Mouse (Mus musculus): ENCODE data around the gene Pla2g2e.
A peak's percentile ranks its signal among the peaks of the same experiment; 100 is the strongest.
"Not testable (repeated sequence)": the region's sequence is repeated elsewhere in the genome, so short reads cannot be mapped to it uniquely, and the experiment has no call there.

Gene Pla2g2e

GRCm38 (mm10) chr4:138882179-138882578 lies 4.4 kb downstream of the Pla2g2e start:
- DNase-seq (ENCODE audit: low read depth, low spot score): no peak

DNA sequence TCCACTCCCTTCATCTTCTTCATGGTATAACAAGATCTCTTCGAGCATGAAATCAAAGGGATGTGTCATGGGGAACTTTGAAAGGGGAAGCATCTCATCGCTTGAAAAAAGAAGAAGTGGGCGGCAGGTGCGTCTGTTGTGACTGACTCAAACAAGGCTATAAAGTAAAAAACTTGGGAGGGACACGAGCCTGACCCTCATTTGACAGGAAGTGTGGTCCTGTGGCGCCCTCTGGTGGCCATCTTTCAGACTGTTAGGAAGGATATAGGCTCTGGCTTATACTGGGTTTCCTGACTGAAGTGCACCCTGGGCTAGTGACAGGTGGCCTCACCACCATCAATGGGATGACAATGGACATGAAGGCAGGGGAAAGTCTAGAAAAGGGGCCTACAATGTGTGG lies 6.5 kb downstream of the Pla2g2e start:
- DNase-seq (ENCODE audit: low read depth, low spot score): peak; percentile 74

GRCm38 (mm10) chr4:138889165-138889564 lies 11.4 kb downstream of the Pla2g2e start:
- DNase-seq (ENCODE audit: low read depth, low spot score): no peak

- DNase-seq (ENCODE audit: low read depth, low spot score): no peak
Observed at GRCm38 (mm10) chr4:138889635-138890034, 11.9 kb downstream of the Pla2g2e start.

DNA sequence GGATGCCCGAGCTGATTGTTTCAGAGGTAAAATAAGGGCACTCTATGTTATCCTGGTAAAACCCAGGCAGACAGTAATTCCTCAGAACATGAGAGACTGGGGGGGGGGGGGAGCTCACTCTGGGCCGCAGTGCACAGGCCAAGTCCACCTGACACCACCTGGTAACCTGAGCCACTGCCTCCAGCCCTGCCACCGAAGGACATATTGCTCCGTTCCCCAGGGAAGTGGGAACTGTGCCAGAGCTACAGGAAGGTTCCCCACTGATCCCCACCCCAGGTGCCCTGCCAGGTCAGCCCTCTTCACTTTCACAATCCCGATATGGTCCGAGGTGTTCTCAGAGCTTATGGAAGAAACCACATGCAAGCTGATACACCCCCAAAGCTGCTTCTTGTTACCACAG lies 14.9 kb downstream of the Pla2g2e start:
- DNase-seq (ENCODE audit: low read depth, low spot score): no peak

DNA sequence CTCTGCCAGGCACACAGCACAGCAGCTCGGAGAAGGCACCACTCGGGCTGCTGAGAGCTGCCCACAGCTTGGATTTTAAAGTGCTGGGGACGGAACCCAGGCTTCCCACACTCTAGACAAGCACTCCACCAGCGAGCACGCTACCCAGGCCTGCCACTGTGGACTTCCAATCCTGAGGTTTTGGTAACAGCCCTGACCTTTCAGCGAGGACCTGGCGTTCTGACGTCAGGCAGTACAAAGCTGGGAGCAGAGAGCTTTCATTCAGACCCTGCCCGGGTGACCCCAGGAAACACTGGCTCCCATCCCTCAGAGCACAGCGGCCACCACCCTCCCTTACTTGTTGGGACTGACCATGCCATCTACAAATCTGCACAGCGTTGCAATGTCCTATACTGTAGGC lies 16.0 kb downstream of the Pla2g2e start:
- not testable (repeated sequence) for DNase-seq (ENCODE audit: low read depth, low spot score)

- DNase-seq (ENCODE audit: low read depth, low spot score): no peak
Observed at GRCm38 (mm10) chr4:138899361-138899760, 21.6 kb downstream of the Pla2g2e start.

DNA sequence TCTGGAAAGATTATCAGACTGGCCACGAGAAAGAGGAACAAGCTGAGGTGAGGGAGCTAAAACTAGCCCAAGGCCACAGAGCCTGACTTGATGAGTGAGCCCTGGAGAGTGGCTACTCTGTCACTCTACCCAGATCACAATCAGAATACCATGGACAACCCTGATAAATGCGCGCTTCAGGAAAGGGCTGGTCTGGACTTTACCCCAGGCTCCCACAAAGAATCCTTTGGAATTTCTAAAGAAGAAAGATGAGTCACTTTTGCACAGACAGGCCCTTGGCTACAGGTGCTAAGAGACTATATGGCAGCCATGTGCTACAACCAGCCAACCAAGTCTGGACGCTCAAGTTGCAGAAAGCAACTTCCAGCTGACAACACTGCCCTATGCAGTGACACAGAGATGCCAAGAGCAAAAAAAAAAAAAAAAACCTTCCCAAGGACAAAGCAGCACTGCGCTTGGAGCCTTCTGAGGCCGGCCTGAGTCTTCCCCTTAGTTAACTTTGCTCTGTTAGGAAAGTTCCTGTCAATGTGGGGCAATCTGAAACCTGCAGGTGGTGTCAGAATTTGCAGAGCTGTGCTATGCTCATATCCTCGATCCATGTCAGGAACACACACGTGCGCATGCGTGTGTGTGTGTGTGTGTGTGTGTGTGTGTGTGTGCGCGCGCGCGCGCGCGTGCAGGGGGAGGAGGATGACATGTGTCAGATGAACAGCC lies 28.0 kb downstream of the Pla2g2e start:
- no peak for DNase-seq (ENCODE audit: low read depth, low spot score)

DNA sequence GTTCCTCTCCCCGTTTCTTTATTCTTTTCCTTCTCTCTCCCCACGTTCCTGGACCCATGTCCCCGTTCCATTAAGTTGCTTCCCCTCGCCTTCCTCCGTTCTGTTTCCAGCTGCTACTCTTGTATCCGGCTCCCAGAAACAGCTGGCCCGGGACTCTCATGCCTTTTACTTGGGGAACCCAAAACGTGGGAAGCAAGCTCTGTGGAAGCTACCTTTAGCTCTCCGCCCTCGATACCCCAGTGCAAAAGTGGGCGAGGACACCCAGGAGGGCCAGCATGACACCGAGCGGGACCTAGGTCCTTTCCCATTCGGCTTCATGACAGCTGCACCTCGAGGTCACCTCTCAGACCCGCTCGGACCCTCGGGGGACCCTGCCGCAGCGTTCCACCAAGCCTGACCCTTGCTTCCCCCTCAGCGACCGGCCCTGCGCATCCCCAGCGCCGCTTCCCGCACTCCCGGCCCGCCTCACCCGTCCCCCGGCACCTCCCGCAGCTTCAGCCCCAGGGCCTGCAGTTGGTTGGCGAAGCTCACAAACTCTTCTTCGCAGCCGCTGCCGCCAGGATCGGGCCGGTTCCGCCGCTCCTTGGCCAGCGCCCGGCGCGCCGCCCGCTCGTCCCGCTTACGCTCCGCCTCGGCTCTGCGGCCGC lies 35.5 kb downstream of the Pla2g2e start:
- DNase-seq (ENCODE audit: low read depth, low spot score): no peak

- peak; percentile 95 for DNase-seq (ENCODE audit: low read depth, low spot score)
Observed at GRCm38 (mm10) chr4:138913797-138914196, 36.1 kb downstream of the Pla2g2e start, which contains the start of gene Otud3. Gene Otud3 (minus strand): TSS chr4:138913945.

DNA sequence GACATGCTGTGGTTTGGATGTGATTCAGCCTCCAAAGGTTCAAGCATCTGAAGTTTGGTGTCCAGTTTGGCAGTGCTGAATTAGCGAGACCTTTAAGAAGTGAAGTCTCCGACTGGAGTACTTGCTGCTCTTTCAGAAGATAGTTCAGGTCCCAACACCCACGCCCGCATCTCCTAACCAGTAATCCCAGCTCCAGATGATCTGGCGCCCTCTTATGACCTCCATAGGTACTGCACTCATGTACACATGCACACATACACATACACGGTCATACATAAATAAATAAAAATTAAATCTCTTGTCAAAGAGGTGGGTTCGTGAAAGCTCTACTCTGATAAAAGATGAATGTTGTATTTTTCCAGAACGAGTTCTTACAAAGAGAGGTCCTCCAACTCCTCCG lies 39.5 kb downstream of the Pla2g2e start:
- no peak for DNase-seq (ENCODE audit: low read depth, low spot score)

GRCm38 (mm10) chr4:138921254-138922130 lies 43.8 kb downstream of the Pla2g2e start:
- no peak for DNase-seq (ENCODE audit: low read depth, low spot score)

DNA sequence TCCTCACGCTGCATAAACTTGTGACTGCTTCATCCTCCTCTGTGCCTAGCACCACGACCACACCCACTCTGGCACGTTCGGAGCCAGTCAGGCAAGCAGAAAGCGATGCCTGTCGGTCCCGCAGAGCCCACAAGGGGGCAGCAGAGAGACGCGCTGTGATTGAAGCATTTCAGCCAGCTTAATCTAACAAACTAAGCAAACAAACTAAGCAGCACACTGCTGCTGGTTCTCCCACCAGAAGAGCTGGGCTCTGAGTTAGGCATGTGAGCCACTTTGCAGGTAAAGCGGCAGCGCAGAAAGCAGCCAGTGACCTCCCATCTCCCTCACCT lies 44.4 kb downstream of the Pla2g2e start:
- peak; percentile 83 for DNase-seq (ENCODE audit: low read depth, low spot score)

DNA sequence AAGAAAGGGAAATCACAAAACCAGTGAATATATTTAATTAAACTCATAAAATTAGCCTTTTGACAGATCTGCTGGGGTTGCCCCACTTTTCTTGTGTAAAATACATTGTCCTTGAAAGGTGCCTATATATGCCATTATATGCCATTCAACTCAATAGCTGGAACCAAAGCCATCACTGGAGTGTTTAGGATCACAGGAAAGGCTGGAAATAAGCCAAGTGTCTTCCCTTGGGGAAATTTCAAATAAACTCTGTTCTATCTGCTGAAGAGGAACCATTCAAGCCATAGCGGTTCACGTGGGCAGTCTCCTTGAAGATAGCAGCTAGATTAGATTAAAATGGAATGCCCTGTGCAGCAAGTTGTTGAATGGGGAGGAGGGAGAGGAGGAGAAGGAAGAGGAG lies 47.8 kb downstream of the Pla2g2e start:
- DNase-seq (ENCODE audit: low read depth, low spot score): no peak

Data from retina, postnatal 7 days (tissue).